Mouse (Mus musculus) heart, adult 18-20 months (tissue): ENCODE measurements around the gene Cldn8. TPM values are rescaled to one million over a fixed set of nuclear protein-coding genes. Genes with fewer than 3 reads are reported as not detected.

Source experiments
- DNase-seq, 2 experiments: peaks; one replicate each; pipeline ENCODE4 v3.0.0; 2021 to 2022; ENCODE audit warnings: mixed read lengths in 1 of 2
- long read RNA-seq, 2 experiments: library from polyadenylated mRNA; stranded (forward); transcript quantifications; one replicate each; pipeline ENCODE4 v2.0.0; 2021
- total RNA-seq, 2 experiments: library from RNA; stranded (reverse); gene quantifications; 2 replicates each; pipeline ENCODE4 v1.2.3; 2021

The Cldn8 gene
- total RNA-seq = not detected
- long read RNA-seq, experiment 1 = 0 reads
- long read RNA-seq, experiment 2 = 0 reads

- no peak for DNase-seq
Observed at GRCm38 (mm10) chr16:88563045-88563913, at the start of gene Cldn8. Cldn8 (minus strand) TSS chr16:88563183.

GRCm38 (mm10) chr16:88612712-88613111 is 49.7 kb upstream of the Cldn8 start:
- DNase-seq = no peak

GRCm38 (mm10) chr16:88611922-88612321 is 48.9 kb upstream of the Cldn8 start, which contains the start of gene Krtap24-1:
Krtap24-1 (minus strand) TSS chr16:88612279.
- DNase-seq = no peak

GRCm38 (mm10) chr16:88604570-88604969 is 41.6 kb upstream of the Cldn8 start:
- no peak for DNase-seq

GRCm38 (mm10) chr16:88602464-88602863 is 39.5 kb upstream of the Cldn8 start:
- DNase-seq = no peak

- DNase-seq = no peak
Observed at GRCm38 (mm10) chr16:88600303-88600702, 37.3 kb upstream of the Cldn8 start.

GRCm38 (mm10) chr16:88599504-88600237 is 36.7 kb upstream of the Cldn8 start:
- no peak for DNase-seq

GRCm38 (mm10) chr16:88592758-88593157 is 29.8 kb upstream of the Cldn8 start:
- no peak for DNase-seq

- DNase-seq = no peak
Observed at GRCm38 (mm10) chr16:88583338-88583737, 20.4 kb upstream of the Cldn8 start.

- DNase-seq = no peak
Observed at GRCm38 (mm10) chr16:88575885-88576679, 13.1 kb upstream of the Cldn8 start.

GRCm38 (mm10) chr16:88572904-88573404 is 10.0 kb upstream of the Cldn8 start:
- no peak for DNase-seq

GRCm38 (mm10) chr16:88570136-88570535 is 7.2 kb upstream of the Cldn8 start:
- no peak for DNase-seq

- DNase-seq = no peak
Observed at GRCm38 (mm10) chr16:88569732-88570131, 6.7 kb upstream of the Cldn8 start.

GRCm38 (mm10) chr16:88569096-88569495 is 6.1 kb upstream of the Cldn8 start:
- no peak for DNase-seq

- no peak for DNase-seq
Observed at GRCm38 (mm10) chr16:88561617-88562164, 1.3 kb downstream of the Cldn8 start.

- DNase-seq = no peak
Observed at GRCm38 (mm10) chr16:88542488-88542887, 20.5 kb downstream of the Cldn8 start.

- DNase-seq = no peak
Observed at GRCm38 (mm10) chr16:88539841-88540487, 23.0 kb downstream of the Cldn8 start.

- DNase-seq = no peak
Observed at GRCm38 (mm10) chr16:88511348-88511747, 51.6 kb downstream of the Cldn8 start.
